Mouse (Mus musculus): ENCODE measurements around the gene Cat. TPM values are rescaled to one million over a fixed set of nuclear protein-coding genes. Genes with fewer than 3 reads are reported as not detected.

The Cat gene
- polyA plus RNA-seq (2017; shearing (Covaris generic)): 59.8 TPM

DNA sequence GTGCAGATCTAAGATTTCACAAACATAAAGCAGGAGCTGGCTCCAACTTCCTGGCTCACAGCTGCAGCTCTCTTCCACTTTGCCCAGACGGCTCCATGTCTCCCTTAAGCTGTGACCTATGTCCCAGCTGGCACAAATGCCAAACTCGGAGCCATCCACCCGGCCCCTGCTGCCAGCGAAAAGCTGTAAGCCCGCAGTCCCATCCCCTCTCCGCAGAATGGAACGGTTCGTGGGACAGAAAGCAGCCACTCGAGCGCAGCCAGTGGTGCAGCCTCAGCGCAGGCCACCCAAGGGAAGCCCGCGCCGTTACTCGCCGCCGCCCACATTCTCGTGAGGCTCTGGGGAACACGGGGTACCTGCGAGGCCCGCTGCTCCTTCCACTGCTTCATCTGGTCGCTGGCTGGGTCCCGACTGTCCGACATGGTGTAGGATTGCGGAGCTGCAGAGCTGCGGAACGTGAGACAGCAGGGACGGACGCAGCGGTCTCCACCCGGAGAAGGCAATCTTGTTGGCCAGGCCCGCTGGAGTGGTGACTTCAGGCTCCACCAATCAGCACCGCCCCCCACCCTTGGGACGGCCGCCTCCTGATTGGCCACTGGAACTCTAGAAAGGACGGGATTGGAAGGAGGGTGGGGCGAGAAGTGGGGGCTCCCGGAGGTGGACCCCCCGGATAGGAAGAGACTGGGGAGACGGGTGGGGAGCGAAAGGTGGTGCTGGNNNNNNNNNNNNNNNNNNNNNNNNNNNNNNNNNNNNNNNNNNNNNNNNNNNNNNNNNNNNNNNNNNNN, at the start of gene Cat:
Gene Cat, minus strand, starts transcription at position 544 of the 785 bp plus-strand sequence.

DNA sequence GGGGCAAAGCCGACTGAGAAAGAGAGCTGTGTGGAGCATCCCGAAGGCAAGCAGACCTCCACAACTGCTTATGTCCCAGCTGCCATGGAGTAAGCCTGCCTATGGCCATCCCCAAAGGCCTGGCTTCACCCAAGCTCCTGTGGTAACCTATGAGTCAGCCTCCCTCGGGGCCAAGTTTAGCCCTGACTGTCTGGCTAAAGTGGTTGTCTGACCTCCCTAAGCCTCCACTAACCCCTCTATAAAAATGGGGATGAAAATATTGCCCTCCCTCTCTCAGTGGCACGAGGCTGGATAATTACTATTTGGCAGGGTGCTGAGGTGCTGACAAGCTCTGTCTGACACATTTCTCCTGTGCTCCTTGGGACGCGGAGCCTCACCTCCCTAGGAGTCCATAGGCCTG, 73.6 kb downstream of the Cat start, which contains the start of gene Elf5:
Gene Elf5, plus strand, starts transcription at position 341 of the 400 bp plus-strand sequence.

Other genes starting within 250 kb of the Cat start
- gene Ehf, start 181.9 kb downstream of the Cat start, polyA plus RNA-seq (2017; shearing (Covaris generic)): not detected
- gene Elf5, start 73.5 kb downstream of the Cat start, polyA plus RNA-seq (2017; shearing (Covaris generic)): not detected
- gene Abtb2, start 81.2 kb upstream of the Cat start, polyA plus RNA-seq (2017; shearing (Covaris generic)): 87.2 TPM

Measured in effector memory CD4-positive, alpha-beta T cell, adult 5 months (primary cell).